Mouse (Mus musculus) gastrocnemius, adult 8-10 months (tissue): ENCODE results near the gene Fgf15. TPM values are rescaled to one million over a fixed set of nuclear protein-coding genes. Genes with fewer than 3 reads are reported as not detected.

Source experiments
- DNase-seq, 2 experiments: peaks; one replicate each; pipeline ENCODE4 v3.0.0; 2022; ENCODE audit warnings: low spot score in 2 of 2
- total RNA-seq, 4 experiments: library from RNA; stranded (reverse); gene quantifications; 2 replicates each; pipeline ENCODE4 v1.2.4; 2022

The Fgf15 gene
- total RNA-seq, result not detected

DNA sequence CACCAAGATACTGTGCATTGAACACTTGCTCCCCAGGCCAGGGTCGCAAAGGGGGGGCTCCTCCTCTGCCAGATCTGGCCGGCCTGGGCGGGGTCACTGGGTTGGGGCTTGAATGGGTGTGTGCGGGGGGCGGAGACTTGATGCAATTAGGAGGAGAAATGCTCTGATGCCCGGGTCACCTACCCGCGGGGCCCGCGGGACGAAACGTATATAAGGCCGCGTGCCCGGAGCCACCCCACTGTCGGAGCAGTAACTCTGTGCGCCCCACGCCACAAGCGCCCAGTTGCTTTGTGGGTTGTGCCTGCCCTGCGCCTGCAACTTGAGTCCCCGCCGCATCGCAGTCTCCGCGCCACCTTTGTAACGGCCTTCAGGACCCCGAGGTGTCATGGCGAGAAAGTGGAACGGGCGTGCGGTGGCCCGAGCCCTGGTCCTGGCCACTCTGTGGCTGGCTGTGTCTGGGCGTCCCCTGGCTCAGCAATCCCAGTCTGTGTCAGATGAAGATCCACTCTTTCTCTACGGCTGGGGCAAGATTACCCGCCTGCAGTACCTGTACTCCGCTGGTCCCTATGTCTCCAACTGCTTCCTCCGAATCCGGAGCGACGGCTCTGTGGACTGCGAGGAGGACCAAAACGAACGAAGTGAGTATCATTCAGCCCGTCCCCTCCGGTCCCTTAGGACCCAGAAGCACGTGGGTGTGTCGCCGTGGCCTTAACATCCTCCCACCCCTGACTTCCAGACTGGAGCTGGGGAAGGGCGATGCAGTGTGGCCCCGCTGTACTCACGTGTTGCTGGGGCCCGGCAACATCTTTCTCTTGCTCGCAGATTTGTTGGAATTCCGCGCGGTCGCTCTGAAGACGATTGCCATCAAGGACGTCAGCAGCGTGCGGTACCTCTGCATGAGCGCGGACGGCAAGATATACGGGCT, at the start of gene Fgf15:
Fgf15 (plus strand) TSS at position 238 of the 925 bp plus-strand sequence.
- DNase-seq, result no peak

DNA sequence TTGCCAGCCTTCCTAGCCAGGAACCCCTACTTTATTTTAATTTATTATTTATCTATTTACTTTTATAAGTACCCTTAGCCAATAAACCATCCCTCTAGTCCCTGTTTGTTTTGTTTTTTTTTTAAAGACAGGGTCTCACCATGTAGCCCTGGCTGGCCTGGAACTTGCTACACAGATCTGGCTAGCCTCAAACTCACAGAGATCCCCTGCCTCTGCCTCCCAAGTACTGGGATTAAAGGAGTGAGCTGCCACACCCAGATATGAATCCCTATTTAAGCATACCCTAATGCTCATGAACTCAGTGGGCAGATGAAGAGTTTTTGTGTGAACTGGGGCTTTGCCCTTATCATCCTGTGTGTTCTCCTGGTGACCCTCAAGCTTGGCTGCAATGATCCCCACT, 49.3 kb upstream of the Fgf15 start, which contains the start of gene Fgf4:
Fgf4 (plus strand) TSS at position 301 of the 400 bp plus-strand sequence.
- no peak for DNase-seq

DNA sequence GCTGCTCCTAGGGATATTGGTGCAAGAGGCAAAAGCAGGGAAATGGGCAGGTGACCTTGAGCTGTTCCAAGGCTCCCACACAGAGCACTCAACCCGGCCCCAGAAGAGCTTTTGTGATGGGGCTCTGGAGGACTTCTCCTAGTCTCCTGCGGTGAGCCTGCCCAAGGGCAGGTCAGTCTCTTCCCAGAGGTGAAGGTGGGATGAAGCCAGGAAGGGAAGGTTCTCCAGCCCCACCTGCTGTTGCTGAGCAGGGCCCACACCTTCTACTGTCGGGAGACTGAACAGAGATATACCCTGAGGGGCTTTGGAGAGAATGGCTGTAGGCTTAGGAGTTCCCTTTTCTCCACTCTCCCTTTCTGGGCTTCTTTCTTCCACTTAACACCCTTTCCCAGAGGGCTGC, 45.0 kb upstream of the Fgf15 start:
- no peak for DNase-seq

DNA sequence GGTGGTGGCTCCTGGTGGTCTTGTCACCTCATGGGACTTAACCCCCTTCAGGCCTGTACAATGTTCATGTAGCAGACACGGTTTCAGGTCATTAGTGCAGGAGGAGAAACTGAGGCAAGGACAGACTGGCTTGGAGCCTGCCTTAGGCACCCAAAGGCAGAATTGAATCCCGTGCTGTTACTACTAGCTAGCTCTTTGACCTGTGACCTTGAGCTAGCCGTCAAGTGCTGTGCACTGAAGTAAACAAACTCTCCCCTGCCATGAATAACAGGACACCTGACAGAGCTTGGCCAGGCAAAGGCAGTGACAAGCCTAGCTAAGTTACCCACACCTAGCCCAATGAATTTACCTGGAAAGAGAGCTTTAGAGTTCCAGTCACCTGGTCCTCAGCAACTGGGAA, 41.4 kb upstream of the Fgf15 start:
- no peak for DNase-seq

DNA sequence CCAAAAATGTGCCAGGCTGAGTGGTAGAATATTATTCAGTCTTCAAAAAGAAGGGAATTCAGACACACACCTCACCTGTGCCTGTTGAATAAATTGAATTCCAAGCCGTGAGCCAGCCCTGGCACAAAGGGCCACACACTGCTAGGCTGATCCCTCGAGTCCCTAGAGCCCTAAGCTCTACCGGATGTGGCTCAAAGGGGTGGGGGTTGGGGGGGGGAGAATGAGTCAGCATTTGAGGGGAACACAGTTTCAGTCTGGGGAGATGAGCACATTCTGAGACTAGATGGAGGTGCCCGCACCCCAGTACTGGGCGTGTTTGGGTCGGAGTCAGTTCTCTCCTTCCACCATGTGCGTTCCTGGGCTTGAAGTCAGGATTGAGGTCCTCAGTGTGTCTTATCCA, 39.2 kb upstream of the Fgf15 start:
- no peak for DNase-seq

DNA sequence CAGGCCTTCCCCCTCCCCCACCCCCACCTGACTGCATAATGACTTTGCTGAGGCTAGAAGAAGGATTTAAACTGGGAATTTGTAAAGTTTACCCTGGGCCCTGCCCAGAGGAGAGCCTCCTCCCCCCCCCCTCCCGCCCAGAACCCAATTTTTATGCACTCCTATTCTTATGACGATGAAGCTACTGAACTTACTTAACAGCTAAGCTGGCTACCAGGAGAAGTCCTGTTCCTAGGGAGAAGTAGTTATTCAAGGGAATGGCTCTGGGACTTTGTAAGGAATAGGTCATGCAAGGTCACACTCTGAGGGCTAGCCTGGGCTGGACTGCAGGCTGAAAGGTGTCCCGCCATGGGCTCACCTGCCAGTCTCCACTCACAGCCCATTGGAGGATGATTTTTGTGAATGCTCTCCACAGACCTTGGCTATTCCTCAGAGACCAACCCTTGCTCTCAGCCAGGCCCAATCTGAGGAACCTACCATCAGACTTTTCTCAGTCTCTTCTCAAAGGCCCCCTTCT, 38.4 kb upstream of the Fgf15 start:
- no peak for DNase-seq

DNA sequence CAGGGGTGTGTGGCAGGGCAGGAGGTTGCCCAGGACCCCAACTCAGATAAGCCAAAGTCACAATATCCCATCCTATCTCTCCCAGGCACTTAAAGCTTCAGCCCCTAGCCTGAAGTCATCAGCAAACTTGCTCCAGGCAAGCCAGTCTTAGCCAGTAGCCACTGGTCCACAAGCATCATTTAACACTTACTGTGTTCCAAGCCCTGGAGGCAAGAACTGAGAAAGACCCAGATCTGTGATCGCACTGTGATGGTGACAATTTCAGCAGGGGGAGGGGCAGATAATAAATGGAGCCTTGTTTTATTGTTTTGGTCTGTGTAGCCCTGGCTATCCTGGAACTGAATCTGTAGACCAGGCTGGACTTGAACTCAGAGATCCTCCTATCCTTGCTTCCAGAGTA, 37.6 kb upstream of the Fgf15 start:
- no peak for DNase-seq

DNA sequence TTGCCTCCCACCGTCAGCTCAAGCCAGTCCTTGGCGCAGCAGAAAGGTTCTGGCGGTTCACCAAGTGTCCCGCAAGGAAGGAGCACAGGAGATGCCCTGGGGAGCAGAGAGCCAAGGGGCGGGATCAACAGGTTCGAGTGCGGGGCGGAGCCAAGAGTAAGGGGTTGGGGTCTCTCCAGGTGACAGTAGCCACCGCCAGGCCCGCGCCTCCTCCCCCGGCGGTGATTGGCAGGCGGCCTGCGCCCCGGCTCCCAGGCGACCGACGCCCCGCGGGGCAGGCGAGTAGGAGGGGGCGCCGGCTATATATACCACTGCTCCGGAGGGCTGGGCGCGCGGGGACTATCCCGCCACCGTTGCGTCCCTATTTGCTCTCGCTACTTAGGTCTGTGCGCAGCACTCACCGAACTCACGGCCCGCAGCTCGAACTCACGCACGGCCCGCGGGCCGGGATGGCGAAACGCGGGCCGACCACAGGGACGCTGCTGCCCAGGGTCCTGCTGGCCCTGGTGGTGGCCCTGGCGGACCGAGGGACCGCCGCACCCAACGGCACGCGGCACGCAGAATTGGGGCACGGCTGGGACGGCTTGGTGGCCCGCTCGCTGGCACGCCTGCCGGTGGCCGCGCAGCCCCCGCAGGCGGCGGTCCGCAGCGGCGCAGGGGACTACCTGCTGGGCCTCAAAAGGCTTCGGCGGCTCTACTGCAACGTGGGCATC, 35.1 kb upstream of the Fgf15 start:
- no peak for DNase-seq

DNA sequence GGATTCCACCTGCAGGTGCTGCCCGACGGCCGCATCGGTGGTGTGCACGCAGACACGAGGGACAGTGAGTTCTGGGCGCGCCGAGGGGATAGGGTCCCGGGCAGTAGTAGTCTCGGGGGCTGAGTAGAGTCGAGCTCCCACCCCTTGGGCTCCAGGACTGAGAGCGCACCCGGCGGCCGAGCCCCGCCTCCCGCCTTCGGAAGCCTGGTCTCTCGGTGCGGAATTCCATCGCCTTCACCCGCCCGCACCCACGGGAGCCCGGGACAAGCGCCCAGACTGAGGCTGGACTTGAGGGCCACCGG, 34.6 kb upstream of the Fgf15 start:
- DNase-seq, result no peak

DNA sequence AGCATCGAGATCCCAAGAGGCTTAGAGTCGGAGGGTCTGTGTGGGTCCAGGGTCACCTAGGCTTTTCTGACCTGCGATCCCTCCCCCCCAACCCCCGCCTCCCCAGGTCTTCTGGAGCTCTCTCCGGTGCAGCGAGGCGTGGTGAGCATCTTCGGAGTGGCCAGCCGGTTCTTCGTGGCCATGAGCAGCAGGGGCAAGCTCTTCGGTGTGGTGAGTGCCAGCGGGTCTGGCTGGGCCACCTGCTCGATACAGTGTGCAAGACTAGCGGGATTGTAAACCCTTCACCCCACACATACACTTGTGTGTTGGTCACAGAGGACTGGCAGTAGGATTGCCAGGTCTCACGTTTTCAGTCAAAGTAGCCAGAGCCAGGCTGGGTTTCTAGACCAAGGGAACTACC, 34.2 kb upstream of the Fgf15 start:
- no peak for DNase-seq

DNA sequence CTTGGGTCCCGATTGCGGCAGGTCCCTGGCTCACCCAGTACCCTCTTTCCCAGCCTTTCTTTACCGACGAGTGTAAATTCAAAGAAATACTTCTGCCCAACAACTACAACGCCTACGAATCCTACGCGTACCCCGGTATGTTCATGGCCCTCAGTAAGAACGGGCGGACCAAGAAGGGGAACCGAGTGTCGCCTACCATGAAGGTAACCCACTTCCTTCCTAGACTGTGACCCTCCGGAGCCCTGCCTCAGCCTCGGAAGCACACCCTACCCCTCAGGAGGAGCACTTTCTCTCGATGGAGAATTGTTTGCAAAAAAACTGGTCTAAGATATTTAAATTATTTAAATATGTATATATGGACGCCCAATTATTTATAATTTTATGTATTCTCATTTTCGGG, 33.6 kb upstream of the Fgf15 start:
- DNase-seq, result no peak

DNA sequence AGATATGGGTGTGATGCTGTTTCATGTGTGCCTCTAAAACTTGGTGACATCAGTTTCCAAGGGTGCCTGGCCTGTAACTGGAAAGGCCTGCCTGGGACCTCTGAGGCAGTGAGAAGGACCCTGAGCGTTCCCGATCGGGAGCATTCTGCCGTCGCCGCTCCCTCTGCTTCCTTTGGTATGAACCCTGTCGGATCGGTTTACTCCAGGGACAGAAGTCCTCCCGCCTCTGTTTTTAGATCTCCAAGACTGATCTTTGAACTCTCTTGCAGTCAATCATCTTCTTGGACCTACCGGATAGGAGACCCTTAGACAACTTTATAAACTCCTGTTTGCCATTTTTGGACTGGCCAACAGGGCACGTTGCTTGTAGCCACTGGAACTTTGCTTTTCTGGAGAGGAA, 33.1 kb upstream of the Fgf15 start:
- no peak for DNase-seq

DNA sequence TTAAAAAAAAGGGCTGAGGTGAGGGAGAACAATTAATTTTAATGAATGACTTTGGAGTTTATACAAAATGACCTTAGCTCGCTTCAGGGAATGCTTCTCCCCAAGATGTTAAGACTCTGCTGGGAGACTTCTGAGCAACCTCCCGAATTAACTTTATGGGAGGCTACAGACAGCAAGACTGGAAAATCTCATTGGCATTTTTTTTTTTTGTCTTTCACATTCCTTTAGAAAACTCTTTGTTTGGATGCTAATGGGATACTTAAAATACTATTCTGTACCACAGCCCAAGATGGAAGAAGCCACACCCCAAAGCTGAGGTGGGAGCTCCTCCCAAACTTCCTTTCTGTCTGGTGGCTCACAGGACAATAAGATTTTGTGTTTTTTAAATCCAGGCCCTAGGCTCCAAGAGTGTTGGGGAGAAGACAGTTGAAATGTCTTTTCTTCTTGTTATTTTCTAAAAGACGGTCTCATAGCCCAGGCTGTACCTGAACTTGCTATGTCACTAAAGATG, 32.1 kb upstream of the Fgf15 start:
- no peak for DNase-seq

DNA sequence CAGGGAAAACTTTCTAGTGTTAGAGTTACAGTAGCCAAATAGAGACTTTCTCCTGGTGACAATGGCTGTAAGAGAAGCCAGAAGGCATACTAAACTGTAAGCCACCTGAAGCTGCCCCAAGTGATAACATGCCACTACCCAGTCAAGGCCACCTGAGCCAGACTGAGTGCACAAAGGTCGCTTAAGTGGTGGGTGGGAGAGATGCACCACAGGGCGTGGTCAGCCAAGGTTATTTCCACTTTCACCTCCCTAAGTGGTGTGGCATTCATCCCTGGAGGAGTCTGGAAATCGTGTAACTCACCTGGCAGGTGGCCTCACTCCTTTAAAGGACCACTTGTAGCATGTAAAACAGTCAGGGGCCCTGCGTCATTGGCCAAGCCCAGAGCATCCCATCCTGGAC, 29.2 kb upstream of the Fgf15 start:
- no peak for DNase-seq

DNA sequence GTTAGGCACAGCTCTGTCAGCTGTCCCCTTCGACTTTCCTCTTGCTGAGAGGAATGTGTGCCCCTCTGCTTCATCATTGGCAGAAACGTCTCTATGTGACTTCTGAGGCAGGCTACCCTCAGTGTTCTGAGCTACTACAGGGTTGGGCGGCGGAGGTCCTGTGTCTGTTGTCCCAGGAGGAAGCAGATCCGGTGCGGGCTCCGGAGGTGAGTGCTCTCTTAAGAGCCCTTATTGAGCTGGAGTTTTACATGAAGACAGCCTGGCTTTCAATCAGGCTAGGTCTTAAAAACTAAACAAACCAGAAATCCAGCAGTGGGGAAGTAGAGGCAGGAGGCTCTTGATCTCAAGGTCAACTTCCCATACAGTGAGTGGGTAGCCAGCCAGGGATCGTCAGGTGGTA, 28.7 kb upstream of the Fgf15 start:
- no peak for DNase-seq

DNA sequence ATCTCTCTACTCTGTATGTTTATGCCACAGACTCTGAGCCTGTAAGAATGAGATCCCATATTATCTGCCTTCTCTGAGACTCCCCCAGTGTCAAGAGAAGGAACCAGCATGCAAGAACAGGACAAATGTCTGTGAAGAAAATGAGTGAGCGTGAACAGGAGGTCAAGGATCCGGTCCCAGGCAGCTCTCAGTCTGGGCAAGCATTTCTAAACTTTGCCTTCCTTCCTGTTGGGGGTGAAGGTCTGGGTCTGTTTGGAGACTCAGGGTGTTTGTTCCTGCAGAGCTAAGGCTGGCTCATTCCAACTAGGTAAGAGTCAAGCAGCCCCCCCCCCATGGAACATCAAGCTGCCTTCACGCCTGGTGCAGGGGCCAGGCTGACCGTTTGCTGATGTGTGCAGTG, 23.9 kb upstream of the Fgf15 start:
- no peak for DNase-seq

DNA sequence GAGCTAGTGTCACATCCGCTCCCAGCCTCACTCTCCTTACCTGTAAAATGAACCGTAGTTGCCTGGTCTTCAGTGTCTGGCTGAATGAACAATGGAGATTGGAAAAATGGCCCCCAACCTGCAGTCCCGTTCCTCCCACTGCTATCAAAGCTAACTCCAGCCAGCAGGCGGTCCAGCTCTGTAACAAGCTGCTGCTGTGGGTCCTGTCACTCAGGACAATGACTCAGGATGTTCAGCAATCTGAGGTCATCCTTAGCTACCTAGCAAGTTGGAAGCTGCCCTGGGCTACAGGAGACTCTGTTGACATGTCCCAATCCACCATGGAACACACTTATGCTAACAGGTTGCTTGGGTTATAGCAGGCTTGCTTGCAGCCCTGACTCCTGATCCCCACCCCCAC, 23.2 kb upstream of the Fgf15 start:
- DNase-seq, result no peak

DNA sequence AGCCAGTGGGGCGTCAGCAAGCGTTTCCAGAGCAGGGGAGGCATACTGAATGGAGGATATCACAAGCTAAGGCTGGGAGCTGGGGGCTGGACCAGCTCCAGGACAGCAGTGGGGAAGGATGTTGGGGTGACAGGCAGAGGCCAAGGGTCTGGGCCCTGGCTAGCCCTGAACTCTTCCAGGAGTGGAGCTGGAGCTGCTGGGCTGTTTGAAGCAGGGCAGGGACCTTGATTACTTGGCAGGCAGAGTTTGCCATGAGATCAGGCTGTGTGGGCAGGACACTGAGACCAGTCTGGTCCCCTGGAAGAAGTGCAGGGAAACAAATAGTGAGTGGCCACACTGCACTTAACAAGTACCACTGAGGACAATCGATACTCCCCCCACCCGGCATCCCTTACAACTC, 22.1 kb upstream of the Fgf15 start:
- DNase-seq, result no peak

DNA sequence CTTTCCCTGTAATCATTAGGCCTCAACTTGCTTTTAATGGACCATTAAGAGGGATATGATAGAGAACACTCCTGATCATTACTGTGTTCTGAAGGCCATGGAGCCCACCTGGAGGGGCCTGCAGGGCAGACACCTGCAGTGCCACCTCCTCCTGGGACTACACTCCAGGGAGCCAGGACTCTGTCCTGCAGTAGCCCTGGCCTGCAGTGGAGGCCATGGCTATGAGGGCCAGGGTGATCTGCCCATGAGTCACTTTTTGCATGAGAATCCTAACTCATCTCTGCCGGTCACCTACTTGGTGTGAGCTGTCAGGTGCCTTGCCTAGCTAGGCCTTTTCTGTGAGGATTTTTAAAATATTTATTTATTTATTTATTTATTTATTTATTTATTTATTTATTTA, 17.9 kb upstream of the Fgf15 start:
- DNase-seq, result no peak

DNA sequence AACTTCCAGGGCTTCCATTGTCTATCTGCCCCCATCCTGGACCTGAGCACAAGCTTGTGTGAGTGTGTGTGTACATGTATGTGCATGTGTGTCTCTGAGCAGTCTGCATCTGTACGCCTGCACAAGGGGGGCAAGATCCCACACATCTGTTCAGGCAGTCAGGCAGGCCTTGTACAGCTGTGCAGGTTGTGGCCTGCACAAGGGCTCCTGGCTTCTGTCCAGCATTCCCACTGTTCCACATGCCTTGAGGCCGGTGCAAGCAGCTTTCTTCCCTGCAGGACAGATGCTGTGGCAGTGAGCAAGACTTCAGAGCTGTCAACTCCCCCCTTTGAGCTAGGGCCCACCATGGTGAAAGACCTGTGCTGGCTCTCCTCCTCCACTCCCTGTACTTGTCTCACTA, 13.2 kb upstream of the Fgf15 start:
- DNase-seq, result no peak

DNA sequence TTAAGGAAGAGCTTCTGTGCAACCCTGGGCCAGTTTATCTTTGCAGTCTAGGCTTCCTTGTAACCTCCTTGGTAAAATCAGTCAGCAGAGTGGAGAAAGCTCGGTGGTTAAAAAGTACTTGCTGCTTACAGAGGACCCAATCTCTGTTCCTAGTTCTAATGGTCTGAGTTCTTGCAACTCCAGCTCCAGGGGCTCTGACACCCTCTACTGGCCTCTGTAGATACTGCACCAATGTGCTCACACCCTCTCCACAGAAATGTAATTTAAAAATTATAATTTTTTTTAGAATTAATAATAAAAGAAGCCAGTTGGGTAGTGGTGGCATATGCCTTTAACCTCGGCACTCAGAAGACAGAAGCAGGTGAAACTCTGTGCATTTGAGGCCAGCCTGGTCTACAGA, 8.7 kb upstream of the Fgf15 start:
- DNase-seq, result no peak

DNA sequence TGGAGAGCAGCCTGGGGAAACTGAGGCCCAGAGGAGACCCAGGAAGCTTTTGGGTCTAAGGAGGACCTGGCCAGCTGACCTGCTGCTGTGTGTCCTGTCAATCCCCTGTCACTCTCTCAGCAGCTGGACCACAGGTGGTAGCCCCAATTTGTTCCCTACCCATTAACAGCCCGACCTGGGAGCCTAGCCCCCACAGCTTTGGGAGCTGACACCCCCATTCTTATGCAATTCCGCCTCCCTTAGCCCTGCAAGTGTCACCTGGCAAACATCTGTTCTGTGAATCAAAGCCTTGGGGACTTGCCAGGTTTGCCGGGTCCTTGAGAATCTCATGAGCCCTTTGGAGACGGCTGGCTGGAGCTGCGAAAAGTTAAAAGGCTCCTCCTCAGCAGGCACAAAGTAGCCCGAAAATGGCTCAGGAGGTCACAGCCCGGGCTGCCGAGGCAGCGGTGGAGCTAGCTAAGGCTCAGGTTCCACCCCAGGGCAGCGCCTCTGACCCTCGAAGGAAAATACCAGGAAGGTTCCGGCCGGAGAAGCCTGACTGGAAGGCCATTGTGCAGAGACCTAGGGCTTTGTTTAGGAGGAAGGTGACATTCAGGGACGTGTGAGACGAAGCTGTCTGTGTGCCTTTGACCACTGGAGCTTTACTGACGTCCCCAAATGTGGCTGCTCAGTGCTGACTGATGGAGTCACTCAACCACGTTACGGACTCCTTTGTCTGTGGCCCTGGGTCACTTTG, 7.6 kb upstream of the Fgf15 start:
- DNase-seq, result no peak
